Mouse (Mus musculus): Measurements from ENCODE around the gene Smtnl2.
"Not testable (repeated sequence)": the region's sequence is repeated elsewhere in the genome, so short reads cannot be mapped to it uniquely, and the experiment has no call there.

The Smtnl2 gene

DNA sequence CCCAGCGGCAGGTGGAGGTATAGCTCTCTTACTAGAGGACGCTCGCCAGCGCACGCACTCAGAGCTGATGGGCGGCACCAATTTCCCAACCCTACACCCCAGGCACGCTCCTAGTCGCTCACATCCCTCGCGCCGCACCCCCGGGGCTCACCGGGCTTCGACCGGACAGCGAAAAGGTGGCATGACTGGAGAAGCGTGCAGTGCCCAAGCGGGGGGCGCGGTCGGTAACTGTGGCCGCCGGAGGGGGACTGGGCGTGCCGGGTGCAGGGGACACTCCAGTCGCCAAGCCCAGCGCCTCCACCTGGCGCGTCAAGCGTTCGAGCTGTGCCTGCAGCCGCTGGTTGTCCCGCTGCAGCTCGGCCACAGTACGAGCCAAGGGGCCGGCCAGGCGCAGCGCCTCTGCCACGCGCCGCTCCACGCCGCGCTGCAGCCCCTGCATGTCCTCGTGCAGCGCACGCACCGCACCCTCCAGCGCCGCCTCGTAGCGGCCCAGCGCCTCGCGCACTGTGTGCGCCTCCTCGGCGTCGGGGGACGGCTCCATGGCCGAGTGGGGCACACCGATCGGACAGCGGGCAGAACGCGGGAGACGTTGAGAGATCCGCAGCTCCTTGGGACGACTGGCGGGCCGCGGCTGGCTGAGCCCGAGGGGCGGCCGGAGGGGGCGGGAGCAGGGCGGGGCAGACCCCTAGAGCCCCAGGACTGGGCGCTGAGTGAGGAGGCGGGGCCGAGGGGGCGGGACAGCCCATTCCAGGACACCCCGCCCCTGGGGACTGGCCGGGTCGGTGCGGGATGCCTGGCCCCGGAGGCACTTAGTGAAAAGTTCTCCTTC is at the start of gene Smtnl2:
Smtnl2 (minus strand) TSS at position 621 of the 829 bp plus-strand sequence.
- DNase-seq (ENCODE audit: low spot score in 2 of 2): peak; percentile 80 to 88

DNA sequence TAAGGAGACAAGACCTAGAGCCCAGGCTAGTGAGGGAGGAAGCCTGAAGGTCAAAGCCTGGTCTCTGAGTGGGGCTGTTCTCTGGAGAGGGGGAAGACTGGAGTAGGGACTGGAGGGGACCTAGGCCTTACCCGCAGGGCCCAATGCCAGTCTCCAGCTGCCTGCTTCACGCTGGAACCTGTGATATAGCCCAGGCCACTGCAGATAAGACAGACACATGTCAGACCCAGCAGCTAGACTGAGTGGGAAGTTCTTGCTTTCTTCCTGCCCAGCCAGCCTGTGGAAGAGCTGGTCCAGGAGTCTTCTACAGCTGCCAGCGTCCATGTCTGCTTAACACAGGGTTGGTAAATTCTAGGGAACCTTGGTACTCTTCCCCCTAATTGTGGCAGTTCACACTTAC is 47.0 kb upstream of the Smtnl2 start:
- no peak for DNase-seq (ENCODE audit: low spot score in 2 of 2)

DNA sequence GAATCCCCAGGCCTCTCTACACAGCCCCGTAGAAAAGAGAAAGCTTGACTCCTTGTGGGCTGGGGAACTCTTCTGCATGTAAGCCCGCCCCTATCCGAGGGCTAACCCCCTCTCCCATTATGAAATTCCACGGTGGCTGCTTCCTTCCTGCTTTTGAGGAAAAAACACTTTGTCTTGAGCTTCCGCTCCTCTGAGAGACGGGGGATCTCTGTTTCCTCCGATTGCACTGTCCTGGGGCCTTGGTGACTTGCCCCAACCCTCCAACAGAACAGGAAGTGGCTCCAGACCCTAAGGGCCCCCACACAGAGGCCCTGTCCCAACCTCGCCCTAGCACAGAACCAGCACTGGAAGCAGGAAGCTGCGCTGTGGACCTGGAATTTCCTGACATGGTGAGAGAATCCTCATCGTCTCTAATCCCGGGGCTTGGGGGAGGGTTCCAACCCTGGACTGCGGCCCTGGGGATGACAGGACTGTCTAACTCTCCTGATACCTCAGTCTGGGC is 46.5 kb upstream of the Smtnl2 start:
- peak in 1 of 2 experiments; percentile 21 for DNase-seq (ENCODE audit: low spot score in 2 of 2)

DNA sequence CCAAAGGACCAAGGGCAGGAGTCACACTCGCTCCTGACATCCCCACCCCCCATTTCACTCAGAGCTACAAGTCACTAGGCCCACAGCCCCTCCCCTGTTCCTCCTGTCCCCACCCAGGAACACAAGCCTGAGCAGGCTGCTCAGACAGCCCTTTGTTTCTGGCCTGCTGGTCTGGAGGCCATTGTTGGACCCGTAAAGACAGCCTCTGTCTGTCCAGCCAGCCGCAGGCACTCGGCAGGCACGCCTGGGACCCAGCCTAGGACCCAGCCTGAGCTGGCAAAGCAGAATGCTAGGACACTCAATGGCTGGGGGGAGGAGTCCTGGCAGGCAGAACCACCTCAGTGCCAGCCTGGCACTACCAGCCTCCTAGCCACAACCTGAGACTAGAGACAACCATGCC is 44.2 kb upstream of the Smtnl2 start:
- DNase-seq (ENCODE audit: low spot score in 2 of 2): no peak

DNA sequence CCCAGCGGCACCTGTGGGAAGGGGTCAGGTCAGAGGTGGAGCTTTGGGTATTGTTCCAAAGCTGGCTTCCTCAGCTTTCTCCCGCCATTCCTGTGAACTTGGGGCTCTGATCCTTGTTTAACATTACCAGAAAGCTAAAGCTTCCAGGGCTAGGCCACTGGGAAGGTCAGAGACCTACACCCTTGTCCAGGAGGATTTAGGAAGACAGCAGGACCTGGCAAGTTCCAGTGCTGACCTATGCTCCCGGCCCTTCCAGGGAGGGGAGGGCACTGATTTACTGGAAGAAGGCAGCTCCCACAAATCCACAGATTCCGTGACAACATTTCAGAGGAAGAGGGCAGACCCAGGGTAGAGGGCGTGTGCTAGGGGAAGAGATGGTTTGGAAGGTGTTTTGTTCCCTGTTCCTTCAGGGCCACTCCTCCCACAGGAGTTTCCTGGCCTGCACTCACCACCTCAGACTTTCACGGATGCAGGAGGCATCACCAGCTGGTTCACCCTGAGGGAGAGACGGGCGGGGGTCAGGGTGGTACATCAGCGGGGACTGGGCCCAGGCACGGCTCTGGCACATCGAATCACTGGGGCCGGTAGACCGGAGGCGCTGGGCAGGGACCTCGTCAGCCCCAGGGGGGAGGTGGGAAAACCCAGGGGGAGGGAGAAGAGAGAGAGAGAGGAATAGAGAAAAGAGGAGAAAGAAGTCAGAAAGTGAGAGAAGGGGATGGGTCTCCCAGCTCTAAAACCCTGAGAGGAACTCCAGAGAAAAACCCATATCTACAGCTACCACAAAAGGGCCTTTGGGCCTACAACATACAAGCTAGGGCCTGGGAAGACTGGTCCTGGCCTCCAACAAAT is 41.8 kb upstream of the Smtnl2 start:
- DNase-seq (ENCODE audit: low spot score in 2 of 2): no peak

DNA sequence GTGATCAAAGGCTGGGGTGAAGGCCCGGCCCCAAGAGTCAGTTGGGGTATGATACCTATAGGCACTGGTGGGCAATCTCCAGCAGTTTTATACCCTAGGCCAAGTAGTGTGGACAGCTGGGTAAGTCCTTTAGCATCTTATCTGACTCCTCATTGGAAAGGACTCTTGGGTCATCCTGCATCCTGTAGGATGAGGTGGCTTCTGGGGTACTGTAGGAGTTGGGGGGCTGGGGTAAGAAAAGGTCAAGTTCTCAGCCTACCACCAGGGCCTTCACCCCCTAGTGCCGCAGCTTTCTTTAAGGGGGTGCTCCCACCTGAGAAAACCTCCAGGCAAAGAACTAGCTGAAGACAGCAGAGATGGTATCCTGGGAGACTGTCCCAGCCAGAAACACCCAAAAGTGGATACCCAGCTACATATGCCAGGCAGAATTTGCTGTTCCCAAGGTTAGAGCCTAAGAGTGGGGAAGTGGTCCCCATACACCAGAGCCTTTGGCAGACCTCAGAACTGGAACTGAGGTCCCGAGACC is 40.7 kb upstream of the Smtnl2 start:
- DNase-seq (ENCODE audit: low spot score in 2 of 2): no peak

DNA sequence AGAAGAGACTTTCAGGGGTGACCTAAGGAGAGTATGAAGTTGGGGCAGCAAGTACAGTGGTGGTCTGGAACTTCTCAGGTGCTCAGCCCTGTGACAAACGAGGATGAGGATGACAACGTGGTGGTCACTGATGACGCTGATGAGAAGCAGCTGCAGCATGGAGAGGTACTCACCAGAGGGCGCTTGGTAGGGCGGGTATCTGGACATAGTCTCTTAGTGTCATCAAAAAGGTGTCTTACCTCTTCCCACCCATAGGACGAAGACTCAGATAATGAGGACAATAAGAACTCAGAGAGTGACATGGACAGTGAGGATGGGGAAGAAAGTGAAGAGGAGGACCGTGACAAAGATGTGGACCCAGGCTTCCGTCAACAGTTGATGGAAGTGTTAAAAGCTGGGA is 36.0 kb upstream of the Smtnl2 start:
- DNase-seq (ENCODE audit: low spot score in 2 of 2): no peak

DNA sequence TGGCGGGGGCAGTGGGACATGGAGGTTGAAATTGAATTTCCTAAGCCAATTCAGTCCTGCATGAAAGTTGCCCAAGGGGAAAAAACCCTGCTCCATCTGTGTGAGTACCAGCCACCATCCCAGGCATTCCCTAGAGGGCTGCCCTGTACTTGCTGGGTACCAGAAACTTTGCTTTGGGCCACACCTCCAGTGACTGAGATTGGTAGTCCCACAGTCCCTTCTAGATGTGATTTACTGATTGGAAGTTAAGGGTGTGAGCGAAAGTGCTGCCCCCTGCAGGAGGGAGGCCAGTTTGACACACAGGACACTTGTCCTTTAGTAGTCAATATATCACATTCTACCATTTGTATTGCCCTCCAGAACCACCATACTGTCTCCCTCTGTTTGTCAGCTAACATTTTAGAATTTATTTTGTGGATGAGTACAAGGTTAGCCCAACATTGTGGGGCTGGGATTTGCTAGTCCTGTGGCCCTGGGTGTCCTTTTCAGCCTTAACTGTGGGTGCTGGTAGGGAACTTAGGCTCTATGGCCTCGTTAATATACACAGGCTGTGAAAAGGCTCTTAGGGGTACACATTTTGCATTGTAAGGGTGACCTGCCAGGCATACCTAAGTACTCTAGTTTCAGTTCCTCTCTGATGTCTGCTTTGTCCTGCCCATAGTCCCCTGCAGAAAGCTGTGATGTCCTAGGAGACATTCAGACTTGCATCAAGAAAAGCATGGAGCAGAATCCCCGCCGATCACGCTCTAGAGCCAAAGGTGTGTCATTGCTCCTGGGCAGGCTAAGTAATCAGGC is 35.0 kb upstream of the Smtnl2 start:
- DNase-seq (ENCODE audit: low spot score in 2 of 2): no peak

DNA sequence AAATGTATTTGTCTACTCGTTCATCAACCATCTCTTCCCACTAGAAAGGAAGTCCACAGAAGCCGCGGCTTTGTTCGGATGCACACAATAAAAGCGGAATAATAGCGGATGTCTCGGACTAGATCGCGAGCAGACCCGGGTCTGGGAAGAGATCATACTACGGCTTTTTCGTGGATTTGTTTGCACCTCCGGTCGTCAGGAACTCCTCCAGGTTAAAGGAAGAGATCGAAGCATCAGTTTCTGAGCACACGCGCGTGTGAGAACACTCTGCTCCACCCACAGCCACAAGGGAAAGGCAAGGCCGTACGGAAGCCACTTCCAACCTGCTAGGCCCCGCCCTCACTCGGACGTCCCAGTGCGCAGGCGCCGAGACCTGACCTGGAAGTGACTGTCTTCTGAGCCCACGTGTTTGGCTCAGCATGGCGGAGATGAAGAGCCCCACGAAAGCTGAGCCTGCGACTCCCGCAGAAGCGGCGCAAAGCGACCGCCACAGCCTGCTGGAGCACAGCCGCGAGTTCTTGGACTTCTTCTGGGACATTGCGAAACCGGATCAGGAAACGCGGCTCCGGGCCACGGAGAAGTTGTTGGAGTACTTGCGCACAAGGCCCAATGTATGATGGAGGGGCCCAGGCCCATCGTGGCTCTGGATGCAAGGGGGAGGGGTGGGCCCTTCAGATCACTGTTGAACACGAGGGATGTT is 29.6 kb upstream of the Smtnl2 start, which contains the start of gene Mybbp1a:
Mybbp1a (plus strand) TSS at position 391 of the 700 bp plus-strand sequence.
- peak; percentile 98 to 99 for DNase-seq (ENCODE audit: low spot score in 2 of 2)

DNA sequence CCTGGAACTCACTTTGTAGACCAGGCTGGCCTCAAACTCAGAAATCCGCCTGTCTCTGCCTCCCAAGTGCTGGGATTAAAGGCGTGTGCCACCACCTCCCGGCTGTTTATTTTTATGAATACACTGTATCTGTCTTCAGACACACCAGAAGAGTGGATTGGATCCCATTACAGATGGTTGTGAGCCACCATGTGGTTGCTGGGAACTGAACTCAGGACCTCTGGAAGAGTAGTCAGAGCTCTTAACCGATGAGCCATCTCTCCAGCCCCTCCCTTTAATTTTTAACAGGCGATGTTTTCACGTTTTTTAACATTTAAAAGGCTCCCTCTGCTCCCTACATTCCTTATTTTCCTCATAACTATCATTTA is 29.1 kb upstream of the Smtnl2 start:
- not testable (repeated sequence) for DNase-seq (ENCODE audit: low spot score in 2 of 2)

DNA sequence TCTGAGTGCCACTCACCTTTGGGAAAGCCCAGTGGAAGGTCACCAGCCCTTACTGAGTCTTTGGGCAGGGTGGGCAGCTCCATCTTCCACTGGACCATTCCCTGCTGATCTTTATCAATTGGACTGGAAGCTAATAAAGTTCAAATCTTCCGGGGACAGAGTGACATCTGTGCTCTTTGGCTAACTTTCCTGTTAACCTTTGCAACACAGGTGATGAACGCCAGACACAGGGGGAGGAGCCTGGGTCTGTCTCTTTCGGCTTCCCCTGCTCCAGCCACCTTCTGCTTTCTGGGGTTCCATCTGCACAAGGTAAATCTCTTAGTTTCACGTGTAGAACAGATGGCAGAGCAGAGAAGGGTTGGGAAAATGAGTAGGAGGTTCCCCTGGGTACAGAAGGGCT is 26.9 kb upstream of the Smtnl2 start:
- DNase-seq (ENCODE audit: low spot score in 2 of 2): no peak

DNA sequence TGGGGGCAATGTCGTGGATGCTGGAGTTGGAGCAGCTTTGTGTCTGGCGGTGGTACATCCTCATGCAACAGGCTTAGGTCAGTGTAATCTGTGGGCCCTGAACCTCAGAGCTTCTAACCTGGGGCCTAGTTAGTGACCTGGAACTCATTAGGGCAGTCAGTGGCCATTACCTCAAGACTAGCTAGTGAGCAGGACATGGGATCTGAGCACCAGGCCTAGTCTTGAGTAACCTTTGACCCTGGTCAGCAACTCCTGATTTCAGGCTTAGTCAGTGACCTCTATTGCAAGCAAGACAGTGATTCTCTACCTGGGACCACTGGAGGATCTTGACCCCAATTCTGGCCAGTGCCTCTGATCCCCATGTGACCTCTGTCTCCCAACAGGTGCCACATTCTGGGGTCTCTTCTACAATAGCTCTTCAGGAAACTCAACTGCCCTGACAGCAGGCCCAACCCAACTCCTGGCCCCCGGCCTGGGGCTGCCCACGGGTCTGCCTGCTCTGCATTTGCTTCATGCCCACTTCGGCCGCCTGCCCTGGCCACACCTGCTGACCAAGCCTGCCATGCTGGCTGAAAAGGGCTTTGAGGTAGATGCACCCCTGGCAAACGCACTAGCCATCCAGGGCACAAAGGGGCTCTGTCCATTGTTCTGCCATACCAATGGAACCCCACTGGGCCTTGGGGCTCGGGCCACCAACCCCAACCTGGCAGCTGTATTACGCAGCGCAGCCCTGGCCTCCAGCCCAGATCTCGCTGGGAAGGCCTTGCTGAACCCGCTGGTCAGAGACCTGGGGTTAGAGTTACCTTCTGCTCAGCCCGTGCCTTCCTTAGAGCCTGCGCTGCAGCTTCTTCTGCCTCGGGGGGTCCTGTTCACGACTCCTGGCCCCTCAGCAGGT is 25.5 kb upstream of the Smtnl2 start:
- peak in 1 of 2 experiments; percentile 42 for DNase-seq (ENCODE audit: low spot score in 2 of 2)

DNA sequence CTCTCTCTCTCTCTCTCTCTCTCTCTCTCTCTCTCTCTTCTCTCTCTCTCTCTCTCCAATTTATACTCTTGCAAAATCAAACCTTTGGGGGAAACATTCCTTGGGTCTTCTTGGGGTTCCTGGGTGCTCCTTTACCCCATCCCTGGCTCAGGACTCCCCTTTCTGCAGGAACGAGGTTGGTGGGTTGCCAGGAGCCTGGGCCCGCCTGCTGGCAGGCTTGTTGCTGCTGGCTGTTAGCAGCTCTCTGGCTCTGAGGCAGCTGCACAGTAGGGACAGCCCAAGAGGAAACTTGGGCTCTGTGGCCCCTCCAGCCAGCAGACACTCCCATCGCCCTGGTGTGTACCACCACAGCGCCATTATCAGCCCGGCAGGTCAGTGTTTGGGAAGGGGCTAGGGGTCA is 24.8 kb upstream of the Smtnl2 start:
- DNase-seq (ENCODE audit: low spot score in 2 of 2): peak in 1 of 2 experiments; percentile 68

DNA sequence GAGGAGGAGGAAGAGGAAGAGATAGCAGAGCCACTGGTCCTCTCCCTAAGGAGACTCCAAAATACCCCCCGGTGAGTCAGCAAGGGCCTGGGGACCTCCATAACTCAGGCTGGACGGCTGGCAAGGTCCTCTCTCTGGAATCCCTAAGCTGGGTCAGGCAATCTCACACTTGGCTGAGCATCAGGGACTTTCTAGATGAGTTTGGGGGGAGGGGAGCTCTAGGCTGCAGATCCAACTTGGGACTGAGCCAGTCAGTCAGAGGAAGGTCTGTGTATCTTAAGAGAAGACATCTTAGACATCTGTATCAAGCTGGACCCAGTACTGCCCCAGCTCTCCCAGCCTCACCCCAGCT is 24.2 kb upstream of the Smtnl2 start:
- peak in 1 of 2 experiments; percentile 43 for DNase-seq (ENCODE audit: low spot score in 2 of 2)

DNA sequence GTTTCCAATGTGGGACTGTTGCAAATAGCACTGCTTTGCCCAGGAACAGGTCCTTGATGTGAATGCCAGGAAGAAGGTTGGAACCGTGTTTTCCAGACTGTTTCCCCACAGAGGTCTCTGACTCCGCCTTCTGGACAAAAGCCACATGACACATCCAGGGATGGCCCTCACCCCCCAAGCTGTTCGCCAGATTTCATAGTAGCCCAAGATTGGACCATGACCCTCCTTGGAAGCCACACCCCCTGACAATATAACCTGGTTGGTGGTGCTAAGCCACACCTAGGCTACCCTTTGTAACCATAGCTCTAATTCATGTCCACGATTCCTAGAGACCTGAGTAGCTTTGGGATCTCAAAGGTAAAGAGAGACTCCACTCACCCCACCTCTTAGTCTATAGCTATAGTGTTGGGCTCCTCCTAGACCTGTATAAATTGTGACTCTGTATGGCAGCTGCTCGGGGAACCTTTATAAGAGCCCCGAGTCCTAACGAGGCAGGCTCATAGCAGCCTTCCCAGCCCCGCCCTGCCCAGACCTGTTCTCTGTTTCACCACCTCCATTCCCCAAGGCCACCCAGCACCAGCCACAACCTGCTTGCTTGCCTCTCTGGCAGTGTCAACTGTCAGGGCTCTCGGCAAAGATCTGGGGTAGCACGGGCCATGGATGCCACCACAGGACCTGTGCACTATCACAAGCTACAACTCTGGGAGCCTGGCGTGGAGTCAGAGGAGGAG is 23.6 kb upstream of the Smtnl2 start, which contains the start of gene Ggt6:
Ggt6 (plus strand) TSS at position 564 of the 731 bp plus-strand sequence.
- peak in 1 of 2 experiments; percentile 48 for DNase-seq (ENCODE audit: low spot score in 2 of 2)

DNA sequence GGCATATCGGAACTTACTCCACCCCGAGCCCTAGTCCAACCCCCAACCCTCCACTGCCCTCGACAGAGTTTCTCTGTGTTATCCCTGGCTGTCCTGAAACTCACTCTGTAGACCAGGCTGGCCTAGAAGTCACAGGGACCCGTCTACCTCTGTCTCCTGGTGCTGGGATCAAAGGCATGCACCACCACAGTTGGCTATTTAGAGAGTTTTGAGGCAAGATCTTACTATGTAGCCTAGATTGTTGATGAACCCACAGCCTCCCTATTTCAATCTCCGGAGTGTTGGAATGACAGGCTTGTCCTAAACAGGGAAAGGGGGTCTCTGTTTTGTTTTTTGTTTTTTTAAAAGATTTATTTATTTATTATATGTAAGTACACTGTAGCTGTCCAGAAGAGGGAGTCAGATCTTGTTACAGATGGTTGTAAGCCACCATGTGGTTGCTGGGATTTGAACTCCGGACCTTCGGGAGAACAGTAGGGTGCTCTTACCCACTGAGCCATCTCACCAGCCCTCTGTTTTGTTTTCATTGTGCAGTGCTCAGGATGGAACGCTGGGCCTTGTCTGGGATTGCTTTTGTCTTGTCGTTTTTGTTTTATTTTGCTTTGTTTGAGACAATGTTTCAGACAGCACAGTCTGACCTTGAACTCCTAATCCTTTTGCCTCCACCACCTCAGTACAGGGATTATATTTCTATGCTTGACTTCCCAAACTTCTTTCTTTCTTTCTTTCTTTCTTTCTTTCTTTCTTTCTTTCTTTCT is 19.0 kb upstream of the Smtnl2 start:
- peak in 1 of 2 experiments; percentile 0 for DNase-seq (ENCODE audit: low spot score in 2 of 2)

DNA sequence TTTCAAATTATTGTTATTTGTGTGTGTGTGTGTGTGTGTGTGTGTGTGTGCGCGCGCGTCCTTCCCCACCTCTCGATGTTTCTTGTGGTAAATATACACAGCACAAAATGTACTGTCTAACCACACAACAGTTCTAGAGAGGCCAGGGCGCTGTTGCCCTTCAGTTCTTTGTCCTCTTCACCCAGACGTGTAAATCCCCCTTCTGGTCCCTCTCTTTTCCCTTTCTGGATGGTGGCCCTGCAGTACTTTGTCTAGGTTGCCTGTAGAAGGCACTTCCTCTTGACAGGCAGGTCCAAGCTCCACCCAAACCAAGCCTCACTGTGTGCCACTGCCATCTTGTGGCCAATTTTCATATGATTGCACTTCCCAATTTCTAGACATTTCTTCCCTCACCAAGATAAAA is 17.8 kb upstream of the Smtnl2 start:
- peak; percentile 70 to 75 for DNase-seq (ENCODE audit: low spot score in 2 of 2)

DNA sequence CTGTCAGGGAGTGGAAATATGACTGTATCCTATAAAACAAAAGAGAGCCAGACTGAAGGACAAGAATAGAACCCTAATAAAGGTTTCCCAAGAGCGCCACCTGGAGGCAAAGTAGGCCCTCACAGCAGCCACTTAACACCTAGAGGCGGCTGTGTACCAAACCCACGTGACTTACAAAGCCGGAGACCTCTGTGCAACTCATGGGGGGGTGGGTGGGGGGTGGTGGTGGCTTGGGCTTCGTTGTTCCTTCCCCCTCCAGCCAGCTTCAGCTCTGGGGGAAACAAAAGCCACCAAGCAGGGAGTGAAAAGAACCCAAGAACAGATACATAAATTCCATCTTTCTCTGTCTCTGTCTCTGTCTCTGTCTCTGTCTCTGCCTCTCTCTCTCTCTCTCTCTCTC is 17.2 kb upstream of the Smtnl2 start:
- peak; percentile 80 to 84 for DNase-seq (ENCODE audit: low spot score in 2 of 2)
